Mouse (Mus musculus) forebrain, embryonic 11.5 days (tissue): ENCODE results near the gene Rpl36a. TPM values are rescaled to one million over a fixed set of nuclear protein-coding genes. Genes with fewer than 3 reads are reported as not detected.
"Not testable (repeated sequence)": the region's sequence is repeated elsewhere in the genome, so short reads cannot be mapped to it uniquely, and the experiment has no call there.

ENCODE experiments used
- ATAC-seq: fragments of 200-750 bp; cut with Nextera tagmentation; replicated peaks from 2 replicates; pipeline ENCODE4 v1.8.0; 2017; ENCODE audit warnings: moderate TSS enrichment; ENCODE audit not compliant: low FRiP score
- DNase-seq: peaks from one replicate; pipeline ENCODE4 v3.0.0-alpha.2; 2017; ENCODE audit warnings: low spot score
- H3K27ac ChIP-seq: fragments of 300-500 bp; sonication (generic); 2 replicates; pipeline ENCODE4 v1.5.1; 2014; ENCODE audit warnings: low read depth, low read length
- H3K27me3 ChIP-seq: fragments of 300-500 bp; sonication (generic); 2 replicates; pipeline ENCODE4 v1.6.1; 2014; ENCODE audit warnings: mild to moderate bottlenecking, low read length, mixed read lengths; ENCODE audit not compliant: control insufficient read depth, insufficient read depth
- H3K36me3 ChIP-seq: fragments of 300-500 bp; sonication (generic); 2 replicates; pipeline ENCODE4 v1.6.1; 2014; ENCODE audit warnings: mild to moderate bottlenecking, low read length, moderate library complexity, mixed read lengths; ENCODE audit not compliant: control insufficient read depth, insufficient read depth
- H3K4me1 ChIP-seq: fragments of 300-500 bp; sonication (generic); replicated peaks from 2 replicates; pipeline ENCODE4 v1.6.1; 2014; ENCODE audit warnings: low read length, mixed read lengths; ENCODE audit not compliant: control insufficient read depth, insufficient read depth
- H3K4me2 ChIP-seq: fragments of 300-500 bp; sonication (generic); 2 replicates; pipeline ENCODE4 v1.6.1; 2014; ENCODE audit warnings: low read depth, mild to moderate bottlenecking, low read length, moderate library complexity, mixed read lengths; ENCODE audit not compliant: severe bottlenecking
- H3K4me3 ChIP-seq: fragments of 300-500 bp; sonication (generic); 2 replicates; pipeline ENCODE4 v1.5.1; 2014; ENCODE audit warnings: low read depth, low read length
- H3K9ac ChIP-seq: fragments of 300-500 bp; sonication (generic); 2 replicates; pipeline ENCODE4 v1.6.1; 2014; ENCODE audit warnings: low read length
- H3K9me3 ChIP-seq: fragments of 300-500 bp; sonication (generic); 2 replicates; pipeline ENCODE4 v1.6.1; 2016; ENCODE audit warnings: low read length, mixed read lengths; ENCODE audit not compliant: control insufficient read depth
- WGBS: fragments of 180-500 bp; shearing (Covaris S2); extraction: QIAGEN DNeasy Blood & Tissue Kit; methylation state at CpG from one replicate; pipeline ENCODE4 v1.1.7; 2014; 5-methylcytosine and 5-hydroxymethylcytosine counted together
- polyA plus RNA-seq: library from polyadenylated mRNA; unstranded; fragments of >200 nt; fragmentation: Nextera tagmentation; extraction: Ambion mirVana; gene quantifications from 2 replicates; pipeline ENCODE4 v1.2.1, GENCODE M21; 2014

The Rpl36a gene
- 295 and 342 TPM in 2 replicates for polyA plus RNA-seq

GRCm38 (mm10) chrX:134585103-134586002, at the start of gene Rpl36a:
TSS of gene Rpl36a (plus strand) at chrX:134585654.
- DNase-seq, result peak; percentile 92
- H3K36me3 ChIP-seq, result no peaks in the 10 kb centered on the region
- peak within 1 kb of the TSS; percentile 57 for H3K4me2 ChIP-seq
- 13% methylated on average over 45 of the region's 45 CpGs for WGBS
- ATAC-seq, result peak; percentile 95
- H3K4me1 ChIP-seq, result no peaks in the 10 kb centered on the region
- no peaks in the 10 kb centered on the region for H3K9me3 ChIP-seq
- H3K27ac ChIP-seq, result peak within 1 kb of the TSS; percentile 78
- H3K27me3 ChIP-seq, result no peaks in the 10 kb centered on the region
- peak within 1 kb of the TSS; percentile 72 for H3K9ac ChIP-seq
- H3K4me3 ChIP-seq, result peak within 1 kb of the TSS; percentile 50

GRCm38 (mm10) chrX:134539795-134540194, 45.7 kb upstream of the Rpl36a start:
- 91% methylated on average over 10 of the region's 10 CpGs for WGBS
- H3K27ac ChIP-seq, H3K4me1 ChIP-seq, H3K36me3 ChIP-seq, DNase-seq, H3K9me3 ChIP-seq, H3K4me3 ChIP-seq, H3K27me3 ChIP-seq, ATAC-seq, H3K9ac ChIP-seq, H3K4me2 ChIP-seq: not testable (repeated sequence)

- WGBS, result 30% methylated on average over 12 of the region's 12 CpGs
- H3K27ac ChIP-seq, result no peak overlapping the region
- no peaks in the 10 kb centered on the region for H3K9me3 ChIP-seq
- no peaks in the 10 kb centered on the region for H3K4me1 ChIP-seq
- ATAC-seq (peak; percentile 19; the same call in 1 of the 2 replicates), DNase-seq (no peak)
- H3K4me3 ChIP-seq, result peak overlapping the region; percentile 48
- H3K9ac ChIP-seq, result peak overlapping the region; percentile 61
- H3K27me3 ChIP-seq, result no peaks in the 10 kb centered on the region
- H3K36me3 ChIP-seq, result no peaks in the 10 kb centered on the region
- H3K4me2 ChIP-seq, result peak overlapping the region; percentile 51
These were observed 44.9 kb upstream of the Rpl36a start for GRCm38 (mm10) chrX:134540414-134541135.

- H3K4me3 ChIP-seq, result peak within 1 kb of the TSS; percentile 48
- 31% methylated on average over 42 of the region's 61 CpGs for WGBS
- peak within 1 kb of the TSS; percentile 64; the same call in 1 of the 2 replicates for H3K27ac ChIP-seq
- H3K4me1 ChIP-seq, result no peaks in the 10 kb centered on the region
- ATAC-seq (peak; percentile 92), DNase-seq (peak; percentile 79)
- H3K27me3 ChIP-seq, result no peaks in the 10 kb centered on the region
- no peaks in the 10 kb centered on the region for H3K9me3 ChIP-seq
- H3K4me2 ChIP-seq, result peak within 1 kb of the TSS; percentile 51
- H3K9ac ChIP-seq, result peak within 1 kb of the TSS; percentile 61
- no peaks in the 10 kb centered on the region for H3K36me3 ChIP-seq
These were observed 44.1 kb upstream of the Rpl36a start, which contains the start of gene Timm8a1 for GRCm38 (mm10) chrX:134541145-134541954. TSS of gene Timm8a1 (minus strand) at chrX:134541865.

- Histone ChIP-seq H3K36me3 (no peaks in the 10 kb centered on the region), H3K9ac (peak overlapping the region; percentile 59), H3K9me3 (no peaks in the 10 kb centered on the region), H3K27ac (peak overlapping the region; percentile 64; the same call in 1 of the 2 replicates), H3K4me1 (no peaks in the 10 kb centered on the region), H3K27me3 (no peaks in the 10 kb centered on the region), H3K4me3 (peak overlapping the region; percentile 48), H3K4me2 (peak overlapping the region; percentile 43)
- DNase-seq (no peak), ATAC-seq (no peak; the same call in 1 of the 2 replicates)
- WGBS, result 26% methylated on average over 6 of the region's 6 CpGs
These were observed 43.5 kb upstream of the Rpl36a start for GRCm38 (mm10) chrX:134541955-134542308.

DNA sequence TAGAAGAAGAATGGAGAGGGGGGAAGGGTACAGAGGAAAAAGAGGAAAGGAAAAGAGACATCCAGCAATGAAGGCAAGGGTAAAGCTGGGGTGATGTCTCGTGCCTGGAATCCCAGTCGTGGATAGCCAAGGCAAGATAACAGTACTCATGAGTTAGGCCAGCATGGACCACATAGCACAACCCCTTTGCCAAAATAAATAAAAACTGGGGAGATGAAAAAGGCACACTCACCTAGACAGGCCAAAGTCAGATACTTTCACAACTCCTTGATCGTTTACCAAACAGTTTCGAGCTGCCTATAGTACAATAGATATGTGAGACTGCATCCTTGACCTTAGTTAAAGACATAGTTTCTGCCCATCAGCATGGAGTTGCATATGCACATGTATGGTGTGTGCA, 38.1 kb upstream of the Rpl36a start:
- no peak for ATAC-seq
- Histone ChIP-seq H3K27me3 (no peaks in the 10 kb centered on the region), H3K4me2 (no peak overlapping the region), H3K36me3 (no peaks in the 10 kb centered on the region), H3K4me1 (no peaks in the 10 kb centered on the region), H3K4me3 (no peak overlapping the region), H3K27ac (no peak overlapping the region), H3K9me3 (no peaks in the 10 kb centered on the region), H3K9ac (no peak overlapping the region)
- no peak for DNase-seq
- 86% methylated on average over 4 of the region's 4 CpGs for WGBS

DNA sequence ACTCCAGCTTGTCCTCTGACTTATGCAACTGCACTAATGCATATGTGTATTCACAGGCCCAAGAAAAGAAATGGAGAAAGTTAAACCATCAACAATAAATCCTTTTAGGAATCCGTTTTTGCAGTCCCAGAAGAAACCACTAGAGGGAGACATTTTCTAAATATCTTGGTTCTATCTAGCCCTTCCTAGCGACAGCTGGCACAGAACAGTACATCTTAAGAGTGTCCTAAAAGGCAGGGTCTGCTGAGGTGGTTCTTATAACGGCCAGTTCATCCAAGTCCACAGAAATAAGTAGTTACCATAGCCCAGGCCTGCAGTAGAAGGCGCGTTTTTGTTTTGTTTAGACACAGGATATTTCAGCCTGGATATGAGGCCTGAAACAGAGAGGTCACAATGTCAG, 34.6 kb upstream of the Rpl36a start:
- no peak for ATAC-seq
- DNase-seq, result no peak

GRCm38 (mm10) chrX:134553326-134553725, 32.1 kb upstream of the Rpl36a start:
- 91% methylated on average over 4 of the region's 4 CpGs for WGBS

More for the DNA sequence above, 34.6 kb upstream of the Rpl36a start:
- Histone ChIP-seq H3K4me3 (no peak overlapping the region), H3K9ac (no peak overlapping the region), H3K4me1 (no peaks in the 10 kb centered on the region), H3K9me3 (no peaks in the 10 kb centered on the region), H3K4me2 (no peak overlapping the region), H3K27ac (no peak overlapping the region), H3K27me3 (no peaks in the 10 kb centered on the region), H3K36me3 (no peaks in the 10 kb centered on the region)
- WGBS, result 22% methylated on average over 5 of the region's 5 CpGs

More at GRCm38 (mm10) chrX:134553326-134553725, 32.1 kb upstream of the Rpl36a start:
- H3K9me3 ChIP-seq, result no peaks in the 10 kb centered on the region
- DNase-seq, result no peak
- H3K9ac ChIP-seq, result no peak overlapping the region
- H3K27ac ChIP-seq, result no peak overlapping the region
- no peak overlapping the region for H3K4me3 ChIP-seq
- ATAC-seq, result no peak
- no peak overlapping the region for H3K4me2 ChIP-seq
- H3K36me3 ChIP-seq, result no peaks in the 10 kb centered on the region
- no peaks in the 10 kb centered on the region for H3K4me1 ChIP-seq
- no peaks in the 10 kb centered on the region for H3K27me3 ChIP-seq
